Mouse (Mus musculus) hindbrain, embryonic 12.5 days (tissue): Measurements from ENCODE around the gene Xbp1. TPM values are rescaled to one million over a fixed set of nuclear protein-coding genes. Genes with fewer than 3 reads are reported as not detected.
"Not testable (repeated sequence)": the region's sequence is repeated elsewhere in the genome, so short reads cannot be mapped to it uniquely, and the experiment has no call there.

Experiments
- ATAC-seq: fragments of 200-750 bp; cut with Nextera tagmentation; 2 replicates; pipeline ENCODE4 v1.8.0; 2017; ENCODE audit warnings: moderate TSS enrichment; ENCODE audit not compliant: low FRiP score
- H3K27ac ChIP-seq: fragments of 300-500 bp; sonication (generic); 2 replicates; pipeline ENCODE4 v1.5.1; 2016; ENCODE audit warnings: mild to moderate bottlenecking
- H3K27me3 ChIP-seq: fragments of 300-500 bp; sonication (generic); 2 replicates; pipeline ENCODE4 v1.6.1; 2016; ENCODE audit warnings: mild to moderate bottlenecking
- H3K36me3 ChIP-seq: fragments of 300-500 bp; sonication (generic); 2 replicates; pipeline ENCODE4 v1.6.1; 2016; ENCODE audit warnings: mild to moderate bottlenecking
- H3K4me1 ChIP-seq: fragments of 300-500 bp; sonication (generic); 2 replicates; pipeline ENCODE4 v1.6.1; 2016
- H3K4me2 ChIP-seq: fragments of 300-500 bp; sonication (generic); replicated peaks from 2 replicates; pipeline ENCODE4 v1.6.1; 2016; ENCODE audit warnings: mild to moderate bottlenecking
- H3K4me3 ChIP-seq: fragments of 300-500 bp; sonication (generic); 2 replicates; pipeline ENCODE4 v1.5.1; 2016; ENCODE audit warnings: mild to moderate bottlenecking
- H3K9ac ChIP-seq: fragments of 300-500 bp; sonication (generic); 2 replicates; pipeline ENCODE4 v1.6.1; 2016; ENCODE audit warnings: mild to moderate bottlenecking, moderate library complexity
- H3K9me3 ChIP-seq: fragments of 300-500 bp; sonication (generic); replicated peaks from 2 replicates; pipeline ENCODE4 v1.6.1; 2016; ENCODE audit warnings: mild to moderate bottlenecking
- WGBS: fragments of 180-500 bp; shearing (Covaris S2); methylation state at CpG from one replicate; pipeline ENCODE4 v1.1.7; 2016; 5-methylcytosine and 5-hydroxymethylcytosine counted together
- polyA plus RNA-seq: library from polyadenylated mRNA; unstranded; fragments of >200 nt; fragmentation: Nextera tagmentation; extraction: Ambion mirVana; gene quantifications from 2 replicates; pipeline ENCODE4 v1.2.1, GENCODE M21; 2016

Gene Xbp1
- polyA plus RNA-seq, 1 experiment from 2014 or later = 146 TPM

DNA sequence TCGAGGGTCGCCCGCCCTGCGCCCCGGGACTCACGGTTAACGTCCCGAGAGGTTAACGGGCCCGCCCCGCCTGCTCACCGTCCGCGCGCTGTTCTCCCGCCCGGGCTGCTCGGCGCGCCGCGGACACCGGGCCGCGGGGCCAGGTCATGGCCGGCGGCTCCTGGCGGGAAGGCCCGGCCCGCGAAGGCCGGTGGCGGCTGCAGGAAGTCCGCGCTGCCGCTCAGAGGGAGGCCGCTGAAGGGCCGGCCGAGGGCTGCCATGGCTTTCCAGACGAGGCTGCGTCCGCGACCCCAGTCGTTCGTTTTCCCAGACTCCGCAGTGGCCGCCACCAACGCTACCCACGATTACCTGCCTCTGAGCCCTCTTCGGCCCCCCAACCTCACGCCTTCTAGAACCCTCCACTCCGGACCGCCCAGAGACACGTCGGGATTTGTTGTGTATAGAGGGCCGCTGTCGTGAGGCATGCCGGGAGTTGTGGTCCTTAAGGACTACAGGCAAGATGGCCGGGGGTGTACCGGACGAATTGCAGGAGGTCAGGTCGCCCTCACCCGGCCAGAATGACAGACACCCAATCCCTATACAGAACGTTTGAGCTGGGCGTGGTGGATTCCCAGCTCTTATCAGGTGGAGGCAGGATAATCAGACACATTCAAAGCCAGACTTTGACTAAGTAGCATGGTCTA lies 21.5 kb downstream of the Xbp1 start, which contains the start of gene Ccdc117:
TSS of gene Ccdc117 (minus strand) at position 389 of the 683 bp plus-strand sequence.
- peak; percentile 98 for ATAC-seq
- H3K27me3 ChIP-seq = no peaks in the 10 kb centered on the region
- H3K4me1 ChIP-seq = peaks cover 12% of the 10 kb centered on the region
- no peaks in the 10 kb centered on the region for H3K36me3 ChIP-seq
- H3K27ac ChIP-seq = peak within 1 kb of the TSS; percentile 86
- H3K4me3 ChIP-seq = peak within 1 kb of the TSS; percentile 88
- WGBS = 0% methylated on average over 64 of the region's 65 CpGs
- H3K9ac ChIP-seq = peak within 1 kb of the TSS; percentile 90
- no peaks in the 10 kb centered on the region for H3K9me3 ChIP-seq
- peak within 1 kb of the TSS; percentile 82 for H3K4me2 ChIP-seq

DNA sequence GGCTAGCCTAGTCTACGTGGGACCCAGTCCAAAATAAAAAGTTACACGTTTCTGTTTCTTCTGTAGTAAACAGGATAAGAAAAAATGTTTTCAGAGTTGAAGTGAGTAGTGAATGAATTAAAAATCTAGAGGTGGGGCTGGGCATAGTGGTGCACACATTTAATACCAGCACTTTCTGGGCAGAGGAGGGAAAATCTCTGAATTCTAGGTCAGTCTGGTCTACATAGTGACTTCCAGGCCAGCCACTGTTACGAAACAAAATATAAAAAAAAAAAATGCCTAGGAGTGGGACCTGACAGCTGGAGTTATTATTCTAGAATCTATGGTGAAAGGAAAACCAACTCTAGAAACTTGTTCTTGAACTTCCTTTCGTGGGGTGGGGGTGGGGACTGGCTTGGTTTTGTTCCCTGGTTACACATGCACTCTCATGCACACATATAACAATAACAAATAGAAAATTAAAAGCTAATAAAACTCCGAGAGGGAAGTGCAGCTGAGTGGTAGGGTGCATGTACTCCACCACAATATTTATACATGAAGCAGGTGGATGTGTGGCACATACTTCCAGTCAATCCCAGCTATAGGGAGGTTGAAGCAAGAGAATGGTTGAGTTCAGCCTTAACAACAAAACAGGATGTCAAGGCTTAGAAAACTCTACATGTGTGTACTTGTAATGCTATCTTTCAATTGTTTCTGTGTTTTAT lies 22.2 kb downstream of the Xbp1 start:
- 55% methylated on average over 5 of the region's 5 CpGs for WGBS
- H3K36me3 ChIP-seq = no peaks in the 10 kb centered on the region
- H3K4me1 ChIP-seq = peaks cover 12% of the 10 kb centered on the region
- H3K4me3 ChIP-seq = peak overlapping the region; percentile 88
- peak overlapping the region; percentile 82 for H3K4me2 ChIP-seq
- no peaks in the 10 kb centered on the region for H3K27me3 ChIP-seq
- H3K9me3 ChIP-seq = no peaks in the 10 kb centered on the region
- H3K27ac ChIP-seq = no peak overlapping the region; the same call in 1 of the 2 replicates
- no peak overlapping the region for H3K9ac ChIP-seq
- no peak for ATAC-seq

DNA sequence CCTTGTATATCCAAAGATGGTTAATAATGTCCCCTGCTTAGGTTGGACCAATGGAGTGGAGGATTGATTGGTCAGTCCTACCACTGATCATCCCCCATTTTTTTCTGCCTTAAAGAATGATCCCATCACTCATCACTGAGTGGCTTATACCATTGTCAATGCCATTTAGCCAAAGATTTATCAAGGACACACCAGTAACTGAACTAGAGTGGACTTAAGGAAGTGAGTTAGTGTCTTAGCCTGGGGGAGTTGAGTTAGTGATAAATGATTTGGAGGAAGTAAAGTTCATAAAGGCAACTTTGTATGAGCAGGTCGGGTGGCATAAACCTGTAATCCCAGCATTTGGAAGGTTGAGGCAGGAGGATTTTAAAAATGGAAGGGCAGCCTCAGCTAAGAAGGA lies 22.8 kb downstream of the Xbp1 start:
- no peak for ATAC-seq
- H3K4me3 ChIP-seq = no peak overlapping the region
- H3K4me2 ChIP-seq = no peak overlapping the region
- H3K36me3 ChIP-seq = no peaks in the 10 kb centered on the region
- no peaks in the 10 kb centered on the region for H3K27me3 ChIP-seq
- H3K9me3 ChIP-seq = no peaks in the 10 kb centered on the region
- H3K4me1 ChIP-seq = peaks cover 11% of the 10 kb centered on the region
- no peak overlapping the region for H3K9ac ChIP-seq
- no peak overlapping the region for H3K27ac ChIP-seq
- 82% methylated on average over 1 of the region's 1 CpGs for WGBS

DNA sequence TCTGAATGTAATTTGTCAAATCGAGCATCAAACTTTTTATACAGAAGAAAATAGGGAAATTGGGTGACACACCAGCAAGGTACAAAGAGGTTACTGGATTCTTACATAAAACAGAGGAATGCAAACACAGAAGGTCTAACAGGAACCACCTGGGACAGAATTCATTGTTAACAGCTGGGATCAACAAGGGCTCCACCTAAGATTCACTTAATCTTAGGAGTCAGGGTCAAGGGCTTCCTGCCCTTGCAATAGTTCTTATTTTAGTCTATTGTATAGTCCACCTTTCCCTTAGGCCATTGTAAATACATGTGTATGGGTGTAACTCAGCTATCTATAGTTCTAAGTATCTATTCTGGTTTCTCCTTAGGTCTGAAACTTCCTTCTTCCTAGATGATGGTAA lies 24.2 kb downstream of the Xbp1 start:
- H3K4me3 ChIP-seq, H3K9me3 ChIP-seq, H3K36me3 ChIP-seq, H3K4me1 ChIP-seq, H3K27me3 ChIP-seq, H3K4me2 ChIP-seq, ATAC-seq, H3K27ac ChIP-seq, H3K9ac ChIP-seq: not testable (repeated sequence)
- 86% methylated on average over 1 of the region's 1 CpGs for WGBS

DNA sequence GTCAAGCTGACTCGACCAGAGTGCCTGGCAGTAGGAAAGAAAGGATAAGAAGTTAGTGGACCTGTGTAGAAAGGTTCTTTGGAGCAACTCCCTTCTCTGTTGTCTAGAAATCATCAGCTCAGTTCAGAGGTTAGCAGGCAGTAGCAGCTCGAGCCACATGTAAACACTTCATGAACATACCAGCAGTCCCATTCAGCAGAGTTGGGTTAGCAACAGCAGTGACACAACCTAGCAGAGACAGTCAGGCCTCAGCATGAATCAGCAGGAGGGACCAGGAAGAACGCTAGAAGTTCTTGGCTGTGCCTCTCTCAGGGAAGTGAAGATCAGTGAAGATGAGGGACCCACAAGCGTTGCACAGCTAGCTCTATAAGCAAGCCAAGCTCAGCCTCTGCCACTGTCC lies 25.0 kb downstream of the Xbp1 start:
- no peak for ATAC-seq
- Histone ChIP-seq H3K27me3 (no peaks in the 10 kb centered on the region), H3K9ac (no peak overlapping the region), H3K4me2 (no peak overlapping the region), H3K4me1 (peaks cover 6% of the 10 kb centered on the region), H3K36me3 (no peaks in the 10 kb centered on the region), H3K9me3 (no peaks in the 10 kb centered on the region), H3K4me3 (no peak overlapping the region), H3K27ac (no peak overlapping the region)
- whole genome bisulfite sequencing = 86% methylated on average over 4 of the region's 4 CpGs

DNA sequence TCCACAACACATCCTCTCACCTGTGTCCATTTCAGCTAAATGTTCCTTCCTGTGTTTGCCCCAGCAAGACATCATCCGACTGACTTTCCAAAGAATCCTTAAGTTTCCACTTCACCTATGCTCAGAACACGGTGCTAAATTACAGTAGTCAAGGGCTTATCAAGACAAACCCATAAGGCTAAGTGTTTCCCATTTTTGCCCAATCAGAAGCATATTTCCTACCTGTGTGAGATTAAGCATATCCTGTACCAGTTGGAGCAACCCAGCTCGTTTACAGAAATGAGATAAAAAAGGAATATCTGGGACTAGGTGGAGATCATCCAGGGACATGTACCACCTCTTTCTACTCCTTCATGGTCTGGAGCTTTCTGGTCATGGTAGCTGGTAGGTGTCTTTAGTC lies 26.2 kb downstream of the Xbp1 start:
- no peaks in the 10 kb centered on the region for H3K27me3 ChIP-seq
- no peak overlapping the region for H3K27ac ChIP-seq
- ATAC-seq = no peak
- no peaks in the 10 kb centered on the region for H3K36me3 ChIP-seq
- no peaks in the 10 kb centered on the region for H3K4me1 ChIP-seq
- H3K9ac ChIP-seq = no peak overlapping the region
- no peak overlapping the region for H3K4me3 ChIP-seq
- H3K4me2 ChIP-seq = no peak overlapping the region
- no peaks in the 10 kb centered on the region for H3K9me3 ChIP-seq
- 97% methylated on average over 3 of the region's 3 CpGs for WGBS

DNA sequence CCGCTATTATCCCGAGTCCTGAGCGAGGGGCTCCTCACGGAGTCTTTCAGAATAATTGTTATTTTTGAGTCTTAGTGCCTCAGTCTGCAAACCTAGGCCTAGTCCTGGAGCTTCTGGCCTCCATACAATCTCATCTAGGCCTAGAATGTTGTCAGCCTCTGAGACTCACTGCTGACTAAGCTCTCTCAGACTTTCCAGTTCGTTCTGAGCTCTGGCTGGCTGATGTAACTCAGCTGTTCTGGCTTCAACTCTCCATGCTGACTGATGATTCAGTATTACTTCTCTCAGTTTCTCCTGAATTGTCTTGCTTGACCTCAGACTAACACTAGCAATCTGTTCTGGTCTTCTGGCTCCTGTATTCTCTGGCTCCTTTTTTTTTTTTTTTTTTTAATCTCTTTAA lies 31.0 kb downstream of the Xbp1 start:
- H3K4me1 ChIP-seq = no peaks in the 10 kb centered on the region
- WGBS = 90% methylated on average over 5 of the region's 5 CpGs
- no peak overlapping the region for H3K27ac ChIP-seq
- H3K36me3 ChIP-seq = no peaks in the 10 kb centered on the region
- no peak for ATAC-seq
- H3K9ac ChIP-seq = no peak overlapping the region
- no peak overlapping the region for H3K4me2 ChIP-seq
- no peaks in the 10 kb centered on the region for H3K9me3 ChIP-seq
- no peaks in the 10 kb centered on the region for H3K27me3 ChIP-seq
- no peak overlapping the region for H3K4me3 ChIP-seq

DNA sequence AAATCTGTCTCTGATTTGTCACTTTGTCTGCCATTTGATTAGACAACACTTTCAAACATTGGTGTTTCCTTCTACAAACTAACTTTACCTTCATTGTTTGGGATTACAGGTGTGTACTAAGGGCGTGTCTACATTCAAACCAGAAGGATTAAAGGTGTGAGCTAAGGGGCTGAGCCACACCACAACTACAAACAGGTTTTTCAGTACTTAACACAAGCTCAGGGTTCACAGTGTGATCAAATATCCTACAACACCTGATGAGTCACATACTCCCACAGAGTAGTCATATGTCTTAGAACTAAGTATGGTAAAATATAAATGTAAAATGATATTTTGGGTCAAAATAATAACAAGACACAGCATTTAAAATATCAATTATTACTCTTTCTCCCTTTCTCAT lies 31.5 kb downstream of the Xbp1 start:
- no peak for ATAC-seq
- 76% methylated on average over 1 of the region's 1 CpGs for WGBS
- Histone ChIP-seq H3K27me3 (no peaks in the 10 kb centered on the region), H3K27ac (no peak overlapping the region), H3K36me3 (no peaks in the 10 kb centered on the region), H3K4me1 (no peaks in the 10 kb centered on the region), H3K9ac (no peak overlapping the region), H3K4me2 (no peak overlapping the region), H3K9me3 (no peaks in the 10 kb centered on the region), H3K4me3 (no peak overlapping the region)

DNA sequence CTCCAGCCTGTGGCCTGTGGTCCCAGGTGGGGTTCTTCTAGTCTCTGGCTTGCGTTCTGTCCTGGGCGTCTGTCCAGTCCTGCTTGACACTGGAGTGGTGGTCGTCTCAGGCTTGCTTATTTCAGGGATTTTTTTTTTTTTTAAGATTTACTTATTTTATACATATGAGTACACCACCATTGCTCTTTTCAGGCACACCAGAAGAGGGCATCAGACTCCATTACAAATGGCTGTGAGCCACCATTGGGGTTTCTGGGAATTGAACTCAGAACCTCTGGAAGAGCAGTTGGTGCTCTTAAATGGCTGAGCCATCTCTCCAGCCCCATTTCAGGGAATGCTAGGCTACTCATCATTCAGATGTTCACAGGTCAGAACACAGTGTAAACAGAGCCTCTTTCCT lies 39.8 kb downstream of the Xbp1 start:
- ATAC-seq = no peak
- WGBS = 85% methylated on average over 3 of the region's 3 CpGs

DNA sequence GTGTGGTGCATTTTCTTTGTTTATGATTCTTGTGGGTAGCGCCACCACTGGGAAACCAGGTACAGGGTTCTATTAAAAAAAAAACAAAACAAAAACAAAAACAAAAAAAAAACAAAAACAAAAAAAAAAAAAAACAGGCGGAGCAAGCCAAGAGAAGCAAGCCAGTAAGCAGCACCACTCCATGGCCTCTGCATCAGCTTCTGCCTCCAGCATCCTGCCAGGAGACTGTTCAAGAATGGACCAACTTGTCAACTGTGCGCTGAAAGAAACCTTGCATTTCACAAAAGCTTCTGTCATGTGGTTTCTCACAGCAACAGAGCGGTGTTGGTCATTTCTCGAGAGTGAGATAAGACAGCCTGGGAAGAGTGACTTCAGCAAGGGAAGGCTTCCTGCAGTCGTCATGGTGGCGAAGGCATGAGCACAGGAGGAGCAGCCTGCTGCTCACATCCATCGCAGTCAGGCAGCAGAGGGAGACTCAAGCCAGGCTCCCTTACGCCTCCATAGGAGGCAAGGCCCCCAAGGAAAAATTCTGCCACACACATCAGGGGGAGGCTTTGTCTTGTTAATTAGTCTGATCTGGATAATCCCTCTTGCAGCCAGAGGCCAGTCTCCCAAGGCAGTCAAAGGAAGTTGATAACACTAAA lies 42.3 kb downstream of the Xbp1 start:
- no peak overlapping the region for H3K4me3 ChIP-seq
- peak; percentile 48; the same call in 1 of the 2 replicates for ATAC-seq
- WGBS = 25% methylated on average over 9 of the region's 9 CpGs
- no peaks in the 10 kb centered on the region for H3K9me3 ChIP-seq
- H3K27ac ChIP-seq = no peak overlapping the region
- no peak overlapping the region for H3K9ac ChIP-seq
- H3K4me2 ChIP-seq = no peak overlapping the region
- H3K36me3 ChIP-seq = no peaks in the 10 kb centered on the region
- H3K4me1 ChIP-seq = peaks cover 4% of the 10 kb centered on the region; the same call in 1 of the 2 replicates
- no peaks in the 10 kb centered on the region for H3K27me3 ChIP-seq

More for the DNA sequence above, 39.8 kb downstream of the Xbp1 start:
- Histone ChIP-seq H3K4me1 (peaks cover 4% of the 10 kb centered on the region; the same call in 1 of the 2 replicates), H3K4me2 (no peak overlapping the region), H3K27ac (no peak overlapping the region), H3K9ac (no peak overlapping the region), H3K9me3 (no peaks in the 10 kb centered on the region), H3K36me3 (no peaks in the 10 kb centered on the region), H3K4me3 (no peak overlapping the region), H3K27me3 (no peaks in the 10 kb centered on the region)

DNA sequence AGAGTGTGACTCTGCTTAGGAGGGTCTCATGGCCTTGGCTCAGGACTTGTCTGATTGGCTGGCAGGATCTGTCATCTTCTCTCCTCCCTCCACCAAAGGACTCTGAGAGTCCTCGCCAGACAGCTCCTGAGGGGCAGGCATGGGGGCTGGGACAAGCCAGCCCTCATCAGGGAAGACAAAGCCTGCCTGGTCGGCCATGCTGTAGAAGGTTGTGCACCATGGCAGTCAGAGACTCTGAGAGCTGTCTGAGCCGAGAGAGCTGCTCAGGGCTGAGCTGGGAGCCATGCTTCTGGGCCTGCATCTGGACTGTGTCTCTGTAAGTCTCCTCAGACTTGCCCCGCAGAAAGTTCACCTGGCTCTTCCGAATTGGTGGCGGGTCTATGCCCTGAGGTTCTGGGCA lies 43.4 kb downstream of the Xbp1 start:
- WGBS = 68% methylated on average over 6 of the region's 6 CpGs
- no peak overlapping the region for H3K9ac ChIP-seq
- ATAC-seq = no peak

DNA sequence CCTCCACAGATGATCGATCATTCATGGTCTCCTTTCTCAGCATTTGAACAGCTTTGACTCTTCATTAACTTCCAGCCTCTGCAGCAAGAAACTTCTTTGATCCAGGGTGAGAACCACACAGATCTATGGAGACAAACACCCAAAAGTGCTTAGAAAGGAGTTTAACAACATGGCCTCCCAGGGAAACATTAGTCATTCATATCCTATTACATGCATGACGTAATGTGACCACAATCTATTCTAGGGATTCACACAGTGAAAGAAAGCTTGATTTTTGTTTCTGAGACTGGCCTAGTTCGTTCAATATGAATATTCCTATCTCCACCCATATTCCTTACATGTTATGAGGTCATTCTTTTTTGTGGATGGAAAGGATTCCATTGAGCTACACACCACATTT lies 45.1 kb downstream of the Xbp1 start:
- ATAC-seq = no peak
- Histone ChIP-seq H3K27me3 (no peaks in the 10 kb centered on the region), H3K4me1 (peaks cover 4% of the 10 kb centered on the region; the same call in 1 of the 2 replicates), H3K36me3 (no peaks in the 10 kb centered on the region), H3K27ac (no peak overlapping the region), H3K9me3 (no peaks in the 10 kb centered on the region; the same call in 1 of the 2 replicates), H3K4me2 (no peak overlapping the region), H3K4me3 (no peak overlapping the region), H3K9ac (no peak overlapping the region)
- 84% methylated on average over 3 of the region's 3 CpGs for WGBS

More for the DNA sequence above, 43.4 kb downstream of the Xbp1 start:
- H3K4me2 ChIP-seq = no peak overlapping the region
- no peaks in the 10 kb centered on the region; the same call in 1 of the 2 replicates for H3K9me3 ChIP-seq
- H3K4me1 ChIP-seq = peaks cover 4% of the 10 kb centered on the region; the same call in 1 of the 2 replicates
- H3K27me3 ChIP-seq = no peaks in the 10 kb centered on the region
- H3K4me3 ChIP-seq = no peak overlapping the region
- H3K36me3 ChIP-seq = no peaks in the 10 kb centered on the region
- no peak overlapping the region for H3K27ac ChIP-seq
